24 mouse cellular contexts compared by ENCODE assay signal in genomic region chr5:121909226-121909985, GRCm38 (mm10).
DNase-seq lines count a peak whose midpoint lies in the region; ATAC-seq lines count a peak whose summit lies in the region.
"Had no signal": no experiment of that assay in that cellular context is flagged by ENCODE, and none has a peak within 500 bp of the region (broad histone marks: within the 10 kb centered on the region; RNA-seq: fewer than 3 reads in every experiment).

No protein-coding gene starts in this region.

- H3K27me3 ChIP-seq in hindbrain, embryonic 13.5 days: peaks cover 12% of the 10 kb centered on the region; the same call in 1 of the 2 replicates
- H3K27me3 ChIP-seq in hindbrain, embryonic 11.5 days (ENCODE audit: control insufficient read depth, insufficient read depth, low read length): no peaks in the 10 kb centered on the region
- H3K27me3 ChIP-seq in midbrain, embryonic 15.5 days (replicated peaks): no peaks in the 10 kb centered on the region
- H3K27me3 ChIP-seq: forebrain, embryonic 15.5 days; limb, embryonic 12.5 days; liver, embryonic 13.5 days; lung, embryonic 15.5 days; stomach, embryonic 15.5 days had no signal

- peaks cover 26% of the 10 kb centered on the region for H3K4me1 ChIP-seq in hindbrain, embryonic 13.5 days (replicated peaks)
- no peaks in the 10 kb centered on the region for H3K4me1 ChIP-seq in hindbrain, embryonic 11.5 days (replicated peaks; ENCODE audit: control insufficient read depth, insufficient read depth, low read length)
- peaks cover 14% of the 10 kb centered on the region for H3K4me1 ChIP-seq in midbrain, embryonic 15.5 days
- H3K4me1 ChIP-seq: liver, embryonic 13.5 days; lung, embryonic 15.5 days; stomach, embryonic 15.5 days had no signal

- no peak overlapping the region for H3K4me3 ChIP-seq in hindbrain, embryonic 13.5 days
- H3K4me3 ChIP-seq in hindbrain, embryonic 11.5 days (ENCODE audit: low read depth, low read length): no peak overlapping the region
- H3K4me3 ChIP-seq in midbrain, embryonic 15.5 days: no peak overlapping the region
- H3K4me3 ChIP-seq: forebrain, embryonic 15.5 days; gastrocnemius, adult 2 months; layer of hippocampus, adult 2 months; limb, embryonic 12.5 days; liver, embryonic 13.5 days; lung, embryonic 15.5 days; stomach, embryonic 15.5 days had no signal

- H3K4me2 ChIP-seq in hindbrain, embryonic 13.5 days: no peak overlapping the region
- no peak overlapping the region for H3K4me2 ChIP-seq in hindbrain, embryonic 11.5 days (replicated peaks; ENCODE audit: low read depth, low read length)
- H3K4me2 ChIP-seq in midbrain, embryonic 15.5 days: no peak overlapping the region
- H3K4me2 ChIP-seq: forebrain, embryonic 15.5 days; limb, embryonic 12.5 days; liver, embryonic 13.5 days; lung, embryonic 15.5 days; stomach, embryonic 15.5 days had no signal

- H3K27ac ChIP-seq in hindbrain, embryonic 13.5 days: peak overlapping the region; percentile 78
- H3K27ac ChIP-seq in hindbrain, embryonic 11.5 days (ENCODE audit: low read depth, low read length): no peak overlapping the region
- H3K27ac ChIP-seq in midbrain, embryonic 15.5 days: peak overlapping the region; percentile 20; the same call in 1 of the 2 replicates
- H3K27ac ChIP-seq: forebrain, embryonic 15.5 days; gastrocnemius, adult 2 months; kidney, postnatal 0 days; layer of hippocampus, adult 2 months; limb, embryonic 12.5 days; liver, embryonic 13.5 days; lung, embryonic 15.5 days; macrophage; stomach, embryonic 15.5 days had no signal

- no peaks in the 10 kb centered on the region for H3K36me3 ChIP-seq in hindbrain, embryonic 13.5 days
- H3K36me3 ChIP-seq in hindbrain, embryonic 11.5 days (ENCODE audit: control insufficient read depth, insufficient read depth, low read length): no peaks in the 10 kb centered on the region
- H3K36me3 ChIP-seq in midbrain, embryonic 15.5 days (replicated peaks): no peaks in the 10 kb centered on the region
- H3K36me3 ChIP-seq: forebrain, embryonic 15.5 days; limb, embryonic 12.5 days; liver, embryonic 13.5 days; lung, embryonic 15.5 days; stomach, embryonic 15.5 days had no signal

- WGBS in hindbrain, embryonic 13.5 days: 58% methylated on average over 21 of the region's 21 CpGs
- WGBS in hindbrain, embryonic 11.5 days: 83% methylated on average over 21 of the region's 21 CpGs
- WGBS in midbrain, embryonic 15.5 days: 71% methylated on average over 21 of the region's 21 CpGs

- peak; percentile 25; the same call in 1 of the 2 replicates for ATAC-seq in hindbrain, embryonic 13.5 days (ENCODE audit: low FRiP score)
- ATAC-seq in hindbrain, embryonic 11.5 days (ENCODE audit: low FRiP score): no peak
- ATAC-seq in midbrain, embryonic 15.5 days (replicated peaks): no peak
- ATAC-seq: forebrain, embryonic 15.5 days; intestine, postnatal 0 days had no signal

- peak; percentile 18 for DNase-seq in adrenal gland, adult 2 months
- DNase-seq in adrenal gland, adult (ENCODE audit: inconsistent age in 2 of 2, low spot score in 1 of 2): no peak
- no peak for DNase-seq in hindbrain, embryonic 11.5 days (ENCODE audit: low spot score)
- peak; percentile 12 for DNase-seq in NIH3T3 (ENCODE audit: low read depth)
- no peak for DNase-seq in ovary, postnatal 14 days (ENCODE audit: low spot score)
- no peak for DNase-seq in layer of hippocampus, postnatal 14 days (ENCODE audit: low spot score in 2 of 2)
- DNase-seq: cerebellum, adult 11-12 months; cerebellum, postnatal 25 days; gastrocnemius, adult 2 months; heart, adult 18-20 months; heart, postnatal 4 days; liver, embryonic 13.5 days; right cerebral cortex, postnatal 14 days; thymus, adult 2 months had no signal

- H3K9me3 ChIP-seq in hindbrain, embryonic 13.5 days: no peaks in the 10 kb centered on the region
- H3K9me3 ChIP-seq in hindbrain, embryonic 11.5 days (ENCODE audit: control insufficient read depth, low read length): no peaks in the 10 kb centered on the region
- H3K9me3 ChIP-seq in midbrain, embryonic 15.5 days: no peaks in the 10 kb centered on the region
- H3K9me3 ChIP-seq: forebrain, embryonic 15.5 days; limb, embryonic 12.5 days; liver, embryonic 13.5 days; lung, embryonic 15.5 days; stomach, embryonic 15.5 days had no signal

- no peak overlapping the region for H3K9ac ChIP-seq in hindbrain, embryonic 13.5 days
- H3K9ac ChIP-seq in hindbrain, embryonic 11.5 days (ENCODE audit: low read depth, low read length): no peak overlapping the region
- H3K9ac ChIP-seq in midbrain, embryonic 15.5 days: no peak overlapping the region
- H3K9ac ChIP-seq: forebrain, embryonic 15.5 days; limb, embryonic 12.5 days; liver, embryonic 13.5 days; lung, embryonic 15.5 days; stomach, embryonic 15.5 days had no signal

Comparison
In these comparisons a context has a peak if more than half of its experiments do, and no peak if none do; other contexts are left out.
1. DNase-seq: peak in adrenal gland, adult 2 months (single experiment) and NIH3T3 (single experiment); none in adrenal gland, adult (0 of 2), hindbrain, embryonic 11.5 days (single experiment), ovary, postnatal 14 days (single experiment) and layer of hippocampus, postnatal 14 days (0 of 2).